Mouse (Mus musculus) embryonic facial prominence, embryonic 10.5 days (tissue): ENCODE measurements around the gene Carmil2. TPM values are rescaled to one million over a fixed set of nuclear protein-coding genes. Genes with fewer than 3 reads are reported as not detected.
A peak's percentile ranks its signal among the peaks of the same experiment; 100 is the strongest.

Experiments
- DNase-seq: peaks from one replicate; pipeline ENCODE4 v3.0.0-alpha.2; 2017; ENCODE audit warnings: low spot score
- H3K27ac ChIP-seq: fragments of 300-500 bp; sonication (generic); replicated peaks from 2 replicates; pipeline ENCODE4 v1.5.1; 2016; ENCODE audit warnings: mild to moderate bottlenecking
- H3K27me3 ChIP-seq: fragments of 300-500 bp; sonication (generic); replicated peaks from 2 replicates; pipeline ENCODE4 v1.6.1; 2016; ENCODE audit warnings: low read depth, mild to moderate bottlenecking; ENCODE audit not compliant: poor library complexity, severe bottlenecking
- H3K36me3 ChIP-seq: fragments of 300-500 bp; sonication (generic); replicated peaks from 2 replicates; pipeline ENCODE4 v1.6.1; 2016; ENCODE audit warnings: mild to moderate bottlenecking, moderate library complexity
- H3K4me1 ChIP-seq: fragments of 300-500 bp; sonication (generic); 2 replicates; pipeline ENCODE4 v1.6.1; 2016
- H3K4me3 ChIP-seq: fragments of 300-500 bp; sonication (generic); 2 replicates; pipeline ENCODE4 v1.5.1; 2016; ENCODE audit warnings: mild to moderate bottlenecking, moderate library complexity
- H3K9me3 ChIP-seq: fragments of 300-500 bp; sonication (generic); 2 replicates; pipeline ENCODE4 v1.6.1; 2016; ENCODE audit warnings: mild to moderate bottlenecking
- WGBS: fragments of 180-500 bp; shearing (Covaris S2); methylation state at CpG from one replicate; pipeline ENCODE4 v1.1.7; 2016; 5-methylcytosine and 5-hydroxymethylcytosine counted together
- polyA plus RNA-seq: library from polyadenylated mRNA; unstranded; fragments of >200 nt; fragmentation: Nextera tagmentation; extraction: Ambion mirVana; gene quantifications from 2 replicates; pipeline ENCODE4 v1.2.1, GENCODE M21; 2016

The Carmil2 gene
- polyA plus RNA-seq, 1 experiment from 2014 or later, result 1.5 TPM

GRCm38 (mm10) chr8:105712286-105712685 lies 26.2 kb downstream of the Carmil2 start:
- H3K4me1 ChIP-seq, result peaks cover 8% of the 10 kb centered on the region
- peaks cover 28% of the 10 kb centered on the region for H3K36me3 ChIP-seq
- DNase-seq, result no peak
- no peak overlapping the region for H3K27ac ChIP-seq
- 88% methylated on average over 3 of the region's 3 CpGs for WGBS
- no peak overlapping the region for H3K4me3 ChIP-seq
- H3K27me3 ChIP-seq, result no peaks in the 10 kb centered on the region
- H3K9me3 ChIP-seq, result no peaks in the 10 kb centered on the region

GRCm38 (mm10) chr8:105714139-105714538 lies 28.1 kb downstream of the Carmil2 start:
- no peak overlapping the region for H3K4me3 ChIP-seq
- peak; percentile 87 for DNase-seq
- no peaks in the 10 kb centered on the region for H3K9me3 ChIP-seq
- 18% methylated on average over 3 of the region's 3 CpGs for WGBS
- H3K27me3 ChIP-seq, result no peaks in the 10 kb centered on the region
- no peak overlapping the region for H3K27ac ChIP-seq
- H3K36me3 ChIP-seq, result peaks cover 35% of the 10 kb centered on the region
- no peaks in the 10 kb centered on the region for H3K4me1 ChIP-seq

- Histone ChIP-seq H3K9me3 (no peaks in the 10 kb centered on the region), H3K27me3 (no peaks in the 10 kb centered on the region), H3K27ac (no peak overlapping the region), H3K36me3 (peaks cover 42% of the 10 kb centered on the region), H3K4me3 (no peak overlapping the region), H3K4me1 (no peaks in the 10 kb centered on the region)
- WGBS, result 87% methylated on average over 6 of the region's 6 CpGs
- no peak for DNase-seq
These were observed 29.0 kb downstream of the Carmil2 start for GRCm38 (mm10) chr8:105715042-105715441.

GRCm38 (mm10) chr8:105716302-105716945 lies 30.4 kb downstream of the Carmil2 start:
- Histone ChIP-seq H3K27me3 (no peaks in the 10 kb centered on the region), H3K36me3 (peaks cover 48% of the 10 kb centered on the region), H3K9me3 (no peaks in the 10 kb centered on the region), H3K27ac (no peak overlapping the region), H3K4me1 (no peaks in the 10 kb centered on the region), H3K4me3 (no peak overlapping the region)
- no peak for DNase-seq
- WGBS, result 91% methylated on average over 15 of the region's 15 CpGs

- no peaks in the 10 kb centered on the region for H3K27me3 ChIP-seq
- H3K27ac ChIP-seq, result no peak overlapping the region
- H3K4me3 ChIP-seq, result no peak overlapping the region
- H3K4me1 ChIP-seq, result no peaks in the 10 kb centered on the region
- no peaks in the 10 kb centered on the region for H3K9me3 ChIP-seq
- 81% methylated on average over 4 of the region's 4 CpGs for whole genome bisulfite sequencing
- DNase-seq, result no peak
- H3K36me3 ChIP-seq, result peaks cover 69% of the 10 kb centered on the region
These were observed 33.6 kb downstream of the Carmil2 start for GRCm38 (mm10) chr8:105719637-105720036.

- Histone ChIP-seq H3K4me1 (no peaks in the 10 kb centered on the region), H3K4me3 (no peak overlapping the region), H3K9me3 (no peaks in the 10 kb centered on the region), H3K27ac (no peak overlapping the region), H3K27me3 (no peaks in the 10 kb centered on the region), H3K36me3 (peaks cover 66% of the 10 kb centered on the region)
- WGBS, result 91% methylated on average over 9 of the region's 9 CpGs
- DNase-seq, result no peak
These were observed 36.8 kb downstream of the Carmil2 start for GRCm38 (mm10) chr8:105722861-105723260.

- H3K9me3 ChIP-seq, result no peaks in the 10 kb centered on the region
- DNase-seq, result no peak
- H3K4me1 ChIP-seq, result no peaks in the 10 kb centered on the region
- H3K4me3 ChIP-seq, result no peak overlapping the region
- WGBS, result 79% methylated on average over 5 of the region's 5 CpGs
- H3K27ac ChIP-seq, result no peak overlapping the region
- H3K27me3 ChIP-seq, result no peaks in the 10 kb centered on the region
- H3K36me3 ChIP-seq, result peaks cover 58% of the 10 kb centered on the region
These were observed 39.7 kb downstream of the Carmil2 start for GRCm38 (mm10) chr8:105725726-105726125.

GRCm38 (mm10) chr8:105727397-105728124 lies 41.5 kb downstream of the Carmil2 start:
- Histone ChIP-seq H3K27ac (no peak overlapping the region), H3K9me3 (no peaks in the 10 kb centered on the region), H3K36me3 (peaks cover 49% of the 10 kb centered on the region), H3K27me3 (no peaks in the 10 kb centered on the region), H3K4me1 (no peaks in the 10 kb centered on the region), H3K4me3 (no peak overlapping the region)
- 83% methylated on average over 18 of the region's 18 CpGs for WGBS
- DNase-seq, result no peak

GRCm38 (mm10) chr8:105732186-105732585 lies 46.1 kb downstream of the Carmil2 start:
- no peaks in the 10 kb centered on the region for H3K27me3 ChIP-seq
- H3K4me1 ChIP-seq, result no peaks in the 10 kb centered on the region
- no peak for DNase-seq
- H3K36me3 ChIP-seq, result peaks cover 15% of the 10 kb centered on the region
- WGBS, result 91% methylated on average over 5 of the region's 5 CpGs
- no peaks in the 10 kb centered on the region for H3K9me3 ChIP-seq
- no peak overlapping the region for H3K4me3 ChIP-seq
- no peak overlapping the region for H3K27ac ChIP-seq

GRCm38 (mm10) chr8:105739216-105739615 lies 53.1 kb downstream of the Carmil2 start:
- no peak overlapping the region for H3K27ac ChIP-seq
- H3K27me3 ChIP-seq, result no peaks in the 10 kb centered on the region
- H3K36me3 ChIP-seq, result peaks cover 17% of the 10 kb centered on the region
- 92% methylated on average over 5 of the region's 5 CpGs for WGBS
- H3K9me3 ChIP-seq, result no peaks in the 10 kb centered on the region
- no peak for DNase-seq
- peaks cover 5% of the 10 kb centered on the region for H3K4me1 ChIP-seq
- H3K4me3 ChIP-seq, result no peak overlapping the region

- 89% methylated on average over 4 of the region's 4 CpGs for WGBS
- no peak for DNase-seq
- Histone ChIP-seq H3K4me1 (peaks cover 13% of the 10 kb centered on the region), H3K27me3 (no peaks in the 10 kb centered on the region), H3K4me3 (no peak overlapping the region), H3K36me3 (peaks cover 17% of the 10 kb centered on the region), H3K9me3 (no peaks in the 10 kb centered on the region), H3K27ac (no peak overlapping the region)
These were observed 57.2 kb downstream of the Carmil2 start for GRCm38 (mm10) chr8:105743301-105743700.
